Mouse (Mus musculus) kidney, postnatal 10 days (tissue): ENCODE results near the gene Rgs6.
A peak's percentile ranks its signal among the peaks of the same experiment; 100 is the strongest.

Source experiments
- DNase-seq: peaks from one replicate; pipeline ENCODE4 v3.0.0; 2021; ENCODE audit warnings: mixed read lengths

The Rgs6 gene

GRCm38 (mm10) chr12:83142507-83142906 is 554.4 kb downstream of the Rgs6 start:
- DNase-seq: no peak

- DNase-seq: no peak
Observed at GRCm38 (mm10) chr12:83143071-83143470, 555.0 kb downstream of the Rgs6 start.

GRCm38 (mm10) chr12:83143574-83143973 is 555.5 kb downstream of the Rgs6 start:
- no peak for DNase-seq

GRCm38 (mm10) chr12:83145074-83145473 is 557.0 kb downstream of the Rgs6 start:
- DNase-seq: no peak

- no peak for DNase-seq
Observed at GRCm38 (mm10) chr12:83145902-83146301, 557.8 kb downstream of the Rgs6 start.

- DNase-seq: no peak
Observed at GRCm38 (mm10) chr12:83146917-83147316, 558.8 kb downstream of the Rgs6 start.

- DNase-seq: no peak
Observed at GRCm38 (mm10) chr12:83150030-83150429, 561.9 kb downstream of the Rgs6 start.

- DNase-seq: no peak
Observed at GRCm38 (mm10) chr12:83150813-83151212, 562.7 kb downstream of the Rgs6 start.

GRCm38 (mm10) chr12:83151474-83151873 is 563.4 kb downstream of the Rgs6 start:
- no peak for DNase-seq

GRCm38 (mm10) chr12:83160211-83160610 is 572.1 kb downstream of the Rgs6 start:
- DNase-seq: no peak

- DNase-seq: no peak
Observed at GRCm38 (mm10) chr12:83160700-83161099, 572.6 kb downstream of the Rgs6 start.

- DNase-seq: no peak
Observed at GRCm38 (mm10) chr12:83163721-83164120, 575.6 kb downstream of the Rgs6 start.

GRCm38 (mm10) chr12:83165058-83165457 is 577.0 kb downstream of the Rgs6 start:
- no peak for DNase-seq

GRCm38 (mm10) chr12:83168310-83168709 is 580.2 kb downstream of the Rgs6 start:
- DNase-seq: no peak

GRCm38 (mm10) chr12:83169495-83170209 is 581.6 kb downstream of the Rgs6 start:
- DNase-seq: no peak

GRCm38 (mm10) chr12:83178770-83179169 is 590.7 kb downstream of the Rgs6 start:
- DNase-seq: no peak

- DNase-seq: no peak
Observed at GRCm38 (mm10) chr12:83179860-83180259, 591.8 kb downstream of the Rgs6 start.

GRCm38 (mm10) chr12:83180561-83180960 is 592.5 kb downstream of the Rgs6 start:
- no peak for DNase-seq

GRCm38 (mm10) chr12:83201674-83202073 is 613.6 kb downstream of the Rgs6 start:
- DNase-seq: no peak

- no peak for DNase-seq
Observed at GRCm38 (mm10) chr12:83204361-83204760, 616.3 kb downstream of the Rgs6 start.

GRCm38 (mm10) chr12:83206866-83207265 is 618.8 kb downstream of the Rgs6 start:
- no peak for DNase-seq

GRCm38 (mm10) chr12:83207481-83207880 is 619.4 kb downstream of the Rgs6 start:
- no peak for DNase-seq

- no peak for DNase-seq
Observed at GRCm38 (mm10) chr12:83208011-83208410, 619.9 kb downstream of the Rgs6 start.

GRCm38 (mm10) chr12:83208841-83209240 is 620.7 kb downstream of the Rgs6 start:
- DNase-seq: no peak

GRCm38 (mm10) chr12:83209461-83209860 is 621.4 kb downstream of the Rgs6 start:
- peak; percentile 35 for DNase-seq
